Mouse (Mus musculus): ENCODE data around the gene Ciita. TPM values are rescaled to one million over a fixed set of nuclear protein-coding genes. Genes with fewer than 3 reads are reported as not detected.

Ciita gene
- polyA plus RNA-seq, 1 experiment: 0.08 TPM

- DNase-seq (ENCODE audit: extremely low spot score in 1 of 2, low spot score in 1 of 2): no peak
These were observed 67.0 kb downstream of the Ciita start for GRCm38 (mm10) chr16:10546865-10547264.

- no peak for DNase-seq (ENCODE audit: extremely low spot score in 1 of 2, low spot score in 1 of 2)
These were observed 69.1 kb downstream of the Ciita start for GRCm38 (mm10) chr16:10548938-10549337.

GRCm38 (mm10) chr16:10549600-10549999 lies 69.7 kb downstream of the Ciita start:
- peak in 1 of 2 experiments; percentile 45 for DNase-seq (ENCODE audit: extremely low spot score in 1 of 2, low spot score in 1 of 2)

- no peak for DNase-seq (ENCODE audit: extremely low spot score in 1 of 2, low spot score in 1 of 2)
These were observed 71.7 kb downstream of the Ciita start for GRCm38 (mm10) chr16:10551592-10551991.

- DNase-seq (ENCODE audit: extremely low spot score in 1 of 2, low spot score in 1 of 2): no peak
These were observed 74.0 kb downstream of the Ciita start for GRCm38 (mm10) chr16:10553858-10554257.

- DNase-seq (ENCODE audit: extremely low spot score in 1 of 2, low spot score in 1 of 2): peak in 1 of 2 experiments; percentile 76
These were observed 80.1 kb downstream of the Ciita start for GRCm38 (mm10) chr16:10559991-10560390.

GRCm38 (mm10) chr16:10565278-10565885 lies 85.5 kb downstream of the Ciita start:
- peak in 1 of 2 experiments; percentile 79 for DNase-seq (ENCODE audit: extremely low spot score in 1 of 2, low spot score in 1 of 2)

GRCm38 (mm10) chr16:10567153-10567552 lies 87.3 kb downstream of the Ciita start:
- DNase-seq (ENCODE audit: extremely low spot score in 1 of 2, low spot score in 1 of 2): no peak

GRCm38 (mm10) chr16:10569809-10570395 lies 90.0 kb downstream of the Ciita start:
- DNase-seq (ENCODE audit: extremely low spot score in 1 of 2, low spot score in 1 of 2): no peak

- peak in 1 of 2 experiments; percentile 76 for DNase-seq (ENCODE audit: extremely low spot score in 1 of 2, low spot score in 1 of 2)
These were observed 90.8 kb downstream of the Ciita start for GRCm38 (mm10) chr16:10570708-10571107.

- DNase-seq (ENCODE audit: extremely low spot score in 1 of 2, low spot score in 1 of 2): no peak
These were observed 92.0 kb downstream of the Ciita start for GRCm38 (mm10) chr16:10571820-10572219.

GRCm38 (mm10) chr16:10574936-10575335 lies 95.1 kb downstream of the Ciita start:
- no peak for DNase-seq (ENCODE audit: extremely low spot score in 1 of 2, low spot score in 1 of 2)

GRCm38 (mm10) chr16:10575915-10576314 lies 96.1 kb downstream of the Ciita start:
- no peak for DNase-seq (ENCODE audit: extremely low spot score in 1 of 2, low spot score in 1 of 2)

GRCm38 (mm10) chr16:10577548-10577947 lies 97.7 kb downstream of the Ciita start:
- no peak for DNase-seq (ENCODE audit: extremely low spot score in 1 of 2, low spot score in 1 of 2)

Other genes with a start within 250 kb of the Ciita start
- 16.7 and 19.3 TPM in 2 replicates for gene Emp2, start 166.1 kb upstream of the Ciita start, polyA plus RNA-seq (2012; rRNA removed)
- gene Tekt5, start 84.6 kb upstream of the Ciita start, polyA plus RNA-seq (2012; rRNA removed): 9.1 and 15.5 TPM in 2 replicates
- gene Nubp1, start 68.1 kb upstream of the Ciita start, polyA plus RNA-seq (2012; rRNA removed): 25.6 and 26.4 TPM in 2 replicates
- 27.4 and 32.4 TPM in 2 replicates for gene Tvp23a, start 32.7 kb upstream of the Ciita start, polyA plus RNA-seq (2012; rRNA removed)
- gene Dexi, start 63.0 kb downstream of the Ciita start, polyA plus RNA-seq (2012; rRNA removed): 65.7 and 77.7 TPM in 2 replicates
- 44.2 and 48.6 TPM in 2 replicates for gene Clec16a, start 65.3 kb downstream of the Ciita start, polyA plus RNA-seq (2012; rRNA removed)